Mouse (Mus musculus) kidney, adult 8-10 months (tissue): Measurements from ENCODE around the gene Carhsp1.

Experiments used
- DNase-seq, 2 experiments: peaks; one replicate each; pipeline ENCODE4 v3.0.0; 2022

Carhsp1 gene

DNA sequence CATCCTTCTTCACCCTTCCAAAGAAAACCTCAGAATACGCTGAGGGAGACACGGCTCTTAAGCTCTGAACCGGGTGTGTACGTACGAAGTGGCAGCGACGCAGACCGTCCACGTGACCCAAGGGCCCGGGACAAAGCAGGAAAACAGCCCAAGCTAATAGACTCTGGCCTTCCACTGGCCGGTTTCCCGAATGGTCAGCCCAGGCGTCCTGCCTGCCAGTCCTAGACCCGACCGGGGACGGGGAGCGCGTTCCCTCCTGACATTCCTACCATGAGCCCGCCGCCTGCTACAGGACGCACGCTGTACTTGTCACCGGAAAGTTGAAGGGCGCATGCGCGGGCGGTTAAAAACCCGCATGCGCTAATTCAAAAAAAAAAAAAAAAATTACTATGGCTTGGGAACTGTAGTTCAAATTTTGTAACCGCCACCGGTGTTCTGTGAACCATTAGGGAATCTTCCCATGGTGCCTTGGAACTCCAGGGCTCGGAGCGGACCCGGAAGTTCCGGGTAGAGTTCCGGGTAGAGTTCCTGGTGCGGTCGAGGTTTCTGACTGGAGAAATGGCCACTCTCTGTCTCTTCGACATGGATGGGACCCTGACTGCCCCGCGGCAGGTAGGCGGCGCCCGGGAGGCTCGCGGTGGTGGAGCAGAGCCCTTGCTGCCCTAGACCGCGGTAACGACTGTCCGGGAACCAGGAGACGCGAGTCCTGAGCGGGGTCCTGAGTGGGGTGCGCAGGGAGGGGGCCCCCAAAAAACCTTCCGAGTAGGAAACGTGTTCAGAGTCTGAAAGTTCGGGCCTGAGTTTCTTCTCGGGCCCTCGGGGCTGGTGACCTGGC, 34.5 kb downstream of the Carhsp1 start, which contains the start of the genes Pmm2 and Tmem186:
Gene Pmm2, plus strand, starts transcription at position 458 of the 835 bp plus-strand sequence.
Gene Tmem186, minus strand, starts transcription at position 496 of the 835 bp plus-strand sequence.
- peak; percentile 87 to 92 for DNase-seq

- DNase-seq, result no peak
These were observed 35.1 kb downstream of the Carhsp1 start for GRCm38 (mm10) chr16:8636867-8637216.

- DNase-seq, result no peak
These were observed 40.5 kb downstream of the Carhsp1 start for GRCm38 (mm10) chr16:8631428-8631827.

- no peak for DNase-seq
These were observed 41.5 kb downstream of the Carhsp1 start for GRCm38 (mm10) chr16:8630419-8630818.

DNA sequence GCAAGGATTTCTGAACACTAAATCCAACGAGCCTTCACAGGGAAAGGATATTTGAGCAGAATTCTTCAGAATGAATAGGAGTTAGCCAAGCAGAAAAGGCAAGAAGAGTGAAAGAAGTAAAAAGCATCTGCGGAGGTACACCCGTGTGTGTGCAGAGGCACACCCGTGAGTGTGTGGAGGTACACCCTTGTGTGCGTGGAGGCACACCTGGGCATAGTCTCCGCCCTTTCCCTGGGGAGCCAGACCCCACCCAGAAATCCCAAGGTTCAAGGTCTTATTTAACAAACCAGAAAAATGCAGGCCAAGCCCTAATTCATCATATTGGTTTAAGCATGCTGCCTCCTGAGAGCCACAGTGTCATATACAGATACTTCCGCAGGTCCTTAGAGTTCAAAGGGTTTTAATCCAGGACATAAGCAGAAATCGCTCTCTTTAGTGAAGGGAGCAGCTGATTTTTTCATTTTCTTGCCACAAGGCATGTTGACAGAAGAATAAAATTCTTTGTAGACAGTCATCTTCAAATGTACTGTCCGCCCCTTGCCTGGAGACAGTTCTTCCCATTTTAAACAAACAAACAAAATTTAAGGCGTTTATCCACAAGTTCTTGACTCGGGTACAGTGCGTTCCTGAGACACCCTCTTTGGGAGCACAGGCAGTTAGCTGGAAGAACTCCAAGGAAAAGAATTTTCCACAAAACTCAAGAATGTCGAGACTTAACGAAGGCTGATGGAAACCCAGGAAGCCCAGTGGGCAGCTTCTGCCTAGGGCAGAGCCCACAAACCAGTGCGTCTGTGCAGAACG, 51.4 kb downstream of the Carhsp1 start:
- no peak for DNase-seq

DNA sequence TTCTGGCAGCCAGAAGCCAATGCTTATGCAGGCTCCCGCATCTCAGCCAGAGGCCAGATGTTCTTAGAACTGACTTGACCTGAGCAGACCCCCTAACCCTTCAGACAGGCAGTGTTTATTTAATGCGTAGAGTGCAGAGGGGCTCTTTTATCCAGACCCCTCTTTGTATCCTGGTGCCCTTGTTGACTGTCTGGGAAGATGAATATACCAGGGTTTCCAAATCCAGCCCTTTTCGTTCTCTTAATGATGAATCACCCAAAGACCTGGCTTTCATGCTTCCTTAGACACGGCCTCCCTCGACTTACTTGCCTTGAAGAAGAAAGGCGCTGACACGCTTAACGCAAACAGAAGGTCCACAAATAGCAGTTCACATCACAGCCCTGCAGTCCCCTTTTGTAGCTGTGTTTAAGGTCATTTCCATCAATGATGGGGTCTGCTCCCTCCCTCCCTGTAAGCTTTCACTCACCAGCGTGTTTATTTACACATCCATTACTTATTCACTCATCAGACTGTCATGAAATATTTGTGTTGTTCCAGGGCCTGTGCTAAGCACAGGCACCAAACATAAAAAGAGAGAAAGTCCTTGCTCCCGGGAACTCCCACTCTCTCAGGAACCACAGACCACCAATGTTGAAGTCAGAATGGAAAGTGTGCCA, 52.2 kb downstream of the Carhsp1 start:
- DNase-seq, result no peak

DNA sequence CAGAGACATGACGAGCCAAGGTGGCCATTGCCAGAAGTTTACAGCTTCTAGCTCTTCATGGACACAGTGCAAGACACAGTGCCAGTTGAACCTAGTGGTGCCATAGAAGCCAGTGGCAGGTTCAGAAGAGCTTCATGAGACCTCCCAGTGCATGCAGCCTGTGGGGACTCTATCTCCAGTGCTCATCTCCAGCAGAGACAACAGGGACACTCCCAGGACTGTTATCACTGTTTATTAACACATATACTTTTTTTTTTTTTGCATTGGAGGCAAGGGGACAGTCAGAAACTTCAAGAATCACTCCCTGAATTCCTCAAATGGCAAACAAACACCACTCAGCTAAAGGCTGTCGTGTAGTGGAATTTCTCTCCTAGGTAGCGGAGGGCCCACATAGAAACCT, 58.5 kb downstream of the Carhsp1 start:
- DNase-seq, result no peak

- no peak for DNase-seq
These were observed 58.9 kb downstream of the Carhsp1 start for GRCm38 (mm10) chr16:8613039-8613438.

DNA sequence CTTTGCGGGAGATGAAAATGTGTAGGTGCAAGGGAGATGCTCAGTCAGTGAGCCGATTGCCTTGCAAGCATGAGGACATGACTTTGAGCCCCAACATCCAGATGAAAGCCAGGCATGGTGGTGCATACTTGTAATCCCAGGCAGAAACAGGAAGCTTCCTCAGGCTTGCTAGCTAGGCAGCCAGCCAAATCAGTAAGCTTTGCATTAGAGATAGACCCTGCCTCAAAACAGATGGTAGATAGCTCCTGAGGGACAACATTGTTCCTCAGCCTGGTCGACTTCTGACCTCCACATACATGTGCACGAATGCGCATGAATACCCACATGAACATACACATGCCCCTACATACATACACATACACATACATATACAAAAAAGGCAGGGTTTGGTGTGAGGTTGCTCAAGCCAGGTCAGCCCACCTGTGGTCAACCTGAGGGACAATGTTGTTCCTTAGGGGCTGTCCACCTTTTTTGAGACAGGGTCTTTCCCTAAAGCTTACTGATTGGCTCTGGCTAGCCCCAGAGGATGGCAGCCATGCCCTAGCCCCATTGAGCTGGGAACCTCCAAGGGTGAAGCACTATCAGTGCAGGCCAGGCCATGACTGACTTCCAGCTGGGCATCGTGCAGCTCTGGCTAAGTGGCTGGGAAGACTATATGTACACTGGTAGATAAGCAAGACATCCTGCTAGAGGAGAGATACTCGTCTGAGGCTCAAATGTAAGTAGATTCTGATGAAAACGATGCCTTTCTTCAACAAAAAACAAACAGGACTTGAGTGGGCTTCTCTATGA, 59.5 kb downstream of the Carhsp1 start:
- no peak for DNase-seq

DNA sequence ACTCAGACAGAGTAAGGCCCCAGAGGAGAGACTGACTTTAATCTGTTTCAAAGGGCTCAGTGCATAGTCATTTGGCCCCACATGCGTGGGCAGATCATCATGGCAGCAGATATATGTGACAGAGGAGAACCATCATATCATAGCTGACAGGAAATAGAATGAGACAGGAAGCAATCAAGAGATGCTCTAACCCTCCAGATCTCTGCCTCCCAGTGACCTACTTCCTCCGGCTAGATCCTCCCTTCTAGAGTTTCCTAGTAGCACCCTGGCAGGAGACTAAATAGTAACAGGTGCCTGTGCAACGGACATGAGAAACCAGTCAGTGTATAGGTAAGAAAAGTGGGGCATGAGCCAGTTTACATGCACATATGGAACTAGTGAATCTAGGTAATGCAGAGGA, 61.6 kb downstream of the Carhsp1 start:
- no peak for DNase-seq
